Mouse (Mus musculus): Measurements from ENCODE around the gene Pnmt. TPM values are rescaled to one million over a fixed set of nuclear protein-coding genes. Genes with fewer than 3 reads are reported as not detected.

Gene Pnmt
- polyA plus RNA-seq, 1 experiment from 2014 or later: 3.5 TPM

- H3K27ac ChIP-seq: no peak overlapping the region
- WGBS: 42% methylated on average over 14 of the region's 14 CpGs
- no peak overlapping the region for H3K9ac ChIP-seq (ENCODE audit: low read depth, low read length)
- H3K4me2 ChIP-seq (ENCODE audit: low read length): no peak overlapping the region
- no peaks in the 10 kb centered on the region for H3K36me3 ChIP-seq (ENCODE audit: insufficient read depth, low read length)
- peaks cover 10% of the 10 kb centered on the region; the same call in 1 of the 2 replicates for H3K4me1 ChIP-seq (replicated peaks; ENCODE audit: insufficient read depth, low read length)
- H3K27me3 ChIP-seq (ENCODE audit: insufficient read depth, low read length): peaks cover 14% of the 10 kb centered on the region
- no peaks in the 10 kb centered on the region for H3K9me3 ChIP-seq (replicated peaks; ENCODE audit: low read length)
- DNase-seq (ENCODE audit: low spot score): no peak
- no peak for TF ChIP-seq CTCF (IDR thresholded peaks at IDR 0.05; ENCODE audit: low read depth)
- no peak for ATAC-seq (replicated peaks; ENCODE audit: low FRiP score, low read depth)
- H3K4me3 ChIP-seq (replicated peaks; ENCODE audit: low read depth, low read length): no peak overlapping the region
Observed at GRCm38 (mm10) chr11:98387056-98387577, 867 bp downstream of the Pnmt start.

- WGBS: 46% methylated on average over 10 of the region's 10 CpGs
- no peak overlapping the region for H3K27ac ChIP-seq
- no peak overlapping the region for H3K9ac ChIP-seq (ENCODE audit: low read depth, low read length)
- no peak overlapping the region for H3K4me3 ChIP-seq (replicated peaks; ENCODE audit: low read depth, low read length)
- no peaks in the 10 kb centered on the region for H3K36me3 ChIP-seq (ENCODE audit: insufficient read depth, low read length)
- peaks cover 14% of the 10 kb centered on the region for H3K27me3 ChIP-seq (ENCODE audit: insufficient read depth, low read length)
- no peak for TF ChIP-seq CTCF (IDR thresholded peaks at IDR 0.05; ENCODE audit: low read depth)
- no peaks in the 10 kb centered on the region for H3K9me3 ChIP-seq (replicated peaks; ENCODE audit: low read length)
- no peak for DNase-seq (ENCODE audit: low spot score)
- no peak for ATAC-seq (replicated peaks; ENCODE audit: low FRiP score, low read depth)
- peaks cover 17% of the 10 kb centered on the region; the same call in 1 of the 2 replicates for H3K4me1 ChIP-seq (replicated peaks; ENCODE audit: insufficient read depth, low read length)
- H3K4me2 ChIP-seq (ENCODE audit: low read length): no peak overlapping the region
Observed at GRCm38 (mm10) chr11:98388282-98388681, 2.0 kb downstream of the Pnmt start.

- Histone ChIP-seq H3K27ac (no peak overlapping the region), H3K4me3 (replicated peaks; ENCODE audit: low read depth, low read length) (no peak overlapping the region), H3K9me3 (replicated peaks; ENCODE audit: low read length) (no peaks in the 10 kb centered on the region), H3K4me1 (replicated peaks; ENCODE audit: insufficient read depth, low read length) (peaks cover 27% of the 10 kb centered on the region), H3K27me3 (ENCODE audit: insufficient read depth, low read length) (peaks cover 14% of the 10 kb centered on the region), H3K36me3 (ENCODE audit: insufficient read depth, low read length) (no peaks in the 10 kb centered on the region), H3K9ac (ENCODE audit: low read depth, low read length) (0 out of 2 replicates have a peak overlapping the region, but pooled peaks have one; percentile 27), H3K4me2 (ENCODE audit: low read length) (no peak overlapping the region)
- DNase-seq (ENCODE audit: low spot score) (peak; percentile 81), ATAC-seq (replicated peaks; ENCODE audit: low FRiP score, low read depth) (no peak)
- WGBS: 26% methylated on average over 9 of the region's 9 CpGs
- peak; percentile 77 for TF ChIP-seq CTCF (IDR thresholded peaks at IDR 0.05; ENCODE audit: low read depth)
Observed at GRCm38 (mm10) chr11:98389221-98389780, 3.1 kb downstream of the Pnmt start.

DNA sequence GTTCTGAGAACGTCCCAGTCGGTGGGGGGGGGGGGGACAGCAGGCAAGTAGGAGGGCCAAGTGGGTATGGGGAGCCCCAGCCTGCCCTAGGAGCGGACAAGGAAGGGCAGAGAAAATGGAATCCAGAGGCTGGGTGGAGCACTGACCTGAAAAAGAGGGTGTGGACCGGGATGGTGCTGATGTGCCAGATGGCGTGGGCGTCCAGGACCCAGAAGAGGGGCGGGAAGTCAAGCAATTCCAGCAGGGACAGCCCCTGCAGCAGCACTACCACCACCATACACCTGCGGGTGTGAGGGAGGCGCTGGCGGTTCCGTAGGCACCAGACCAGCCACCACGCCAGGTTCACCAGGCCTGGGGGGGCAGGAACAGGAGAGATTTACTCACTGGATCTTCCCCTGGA, 3.9 kb downstream of the Pnmt start:
- H3K9ac ChIP-seq (ENCODE audit: low read depth, low read length): no peak overlapping the region
- no peaks in the 10 kb centered on the region for H3K9me3 ChIP-seq (replicated peaks; ENCODE audit: low read length)
- H3K4me3 ChIP-seq (replicated peaks; ENCODE audit: low read depth, low read length): no peak overlapping the region
- H3K4me1 ChIP-seq (replicated peaks; ENCODE audit: insufficient read depth, low read length): peaks cover 36% of the 10 kb centered on the region
- ATAC-seq (replicated peaks; ENCODE audit: low FRiP score, low read depth) (no peak), DNase-seq (ENCODE audit: low spot score) (no peak)
- TF ChIP-seq CTCF (IDR thresholded peaks at IDR 0.05; ENCODE audit: low read depth): no peak
- H3K27me3 ChIP-seq (ENCODE audit: insufficient read depth, low read length): peaks cover 14% of the 10 kb centered on the region
- H3K27ac ChIP-seq: no peak overlapping the region
- no peaks in the 10 kb centered on the region for H3K36me3 ChIP-seq (ENCODE audit: insufficient read depth, low read length)
- 68% methylated on average over 12 of the region's 12 CpGs for WGBS
- no peak overlapping the region for H3K4me2 ChIP-seq (ENCODE audit: low read length)

DNA sequence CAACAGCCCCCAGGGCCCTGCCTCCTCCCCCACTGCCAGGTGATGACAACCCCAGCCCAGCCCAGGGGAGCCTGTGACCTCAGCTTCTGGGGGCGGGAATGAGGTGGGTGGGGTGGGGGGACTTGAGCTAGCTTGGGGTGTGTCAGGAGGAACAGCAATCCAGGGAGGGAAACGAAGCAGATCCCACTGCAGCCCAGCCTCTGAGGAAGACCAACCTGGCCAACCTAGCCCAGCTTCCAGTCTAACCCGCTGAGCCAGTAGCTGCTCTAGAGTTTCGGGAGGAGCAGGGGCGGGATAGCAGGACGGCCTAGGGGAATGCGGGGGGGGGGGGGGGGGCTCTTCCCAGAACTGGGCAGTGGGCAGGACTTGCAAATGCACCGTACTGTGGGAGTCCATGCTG, 5.8 kb downstream of the Pnmt start:
- Histone ChIP-seq H3K4me2 (ENCODE audit: low read length) (no peak overlapping the region), H3K27ac (peak overlapping the region; percentile 47), H3K27me3 (ENCODE audit: insufficient read depth, low read length) (peaks cover 10% of the 10 kb centered on the region), H3K9me3 (replicated peaks; ENCODE audit: low read length) (no peaks in the 10 kb centered on the region), H3K4me3 (replicated peaks; ENCODE audit: low read depth, low read length) (no peak overlapping the region), H3K9ac (ENCODE audit: low read depth, low read length) (no peak overlapping the region), H3K4me1 (replicated peaks; ENCODE audit: insufficient read depth, low read length) (peaks cover 36% of the 10 kb centered on the region), H3K36me3 (ENCODE audit: insufficient read depth, low read length) (no peaks in the 10 kb centered on the region)
- DNase-seq (ENCODE audit: low spot score) (peak; percentile 44), ATAC-seq (replicated peaks; ENCODE audit: low FRiP score, low read depth) (no peak)
- WGBS: 4% methylated on average over 8 of the region's 8 CpGs
- no peak for TF ChIP-seq CTCF (IDR thresholded peaks at IDR 0.05; ENCODE audit: low read depth)

DNA sequence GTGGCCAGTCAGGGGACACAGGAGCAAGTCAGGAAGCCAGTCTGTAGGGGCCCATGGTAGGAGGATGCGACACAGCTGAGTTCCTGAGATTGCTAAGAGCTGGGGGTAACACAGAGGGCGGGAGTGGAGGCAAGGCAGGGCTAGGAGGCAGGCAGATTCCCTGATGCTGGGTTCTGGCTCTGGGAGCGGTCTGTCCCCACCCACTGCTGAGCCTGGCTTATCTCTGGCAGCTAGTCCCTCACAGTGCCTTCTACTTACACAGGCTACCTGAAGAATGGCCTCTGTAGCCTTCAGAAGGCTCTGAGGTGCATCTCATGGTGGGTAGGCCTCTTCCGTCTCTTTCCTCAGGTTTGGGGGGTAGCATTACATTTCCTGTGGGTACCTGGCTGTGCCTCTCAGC, 6.4 kb downstream of the Pnmt start:
- H3K9ac ChIP-seq (ENCODE audit: low read depth, low read length): 0 out of 2 replicates have a peak overlapping the region, but pooled peaks have one; percentile 1

More for the DNA sequence above, 6.4 kb downstream of the Pnmt start:
- H3K9me3 ChIP-seq (replicated peaks; ENCODE audit: low read length): no peaks in the 10 kb centered on the region
- peaks cover 36% of the 10 kb centered on the region for H3K4me1 ChIP-seq (replicated peaks; ENCODE audit: insufficient read depth, low read length)
- H3K4me3 ChIP-seq (replicated peaks; ENCODE audit: low read depth, low read length): no peak overlapping the region
- H3K27ac ChIP-seq: peak overlapping the region; percentile 47
- WGBS: 57% methylated on average over 4 of the region's 4 CpGs
- H3K4me2 ChIP-seq (ENCODE audit: low read length): no peak overlapping the region
- ATAC-seq (replicated peaks; ENCODE audit: low FRiP score, low read depth): no peak
- no peaks in the 10 kb centered on the region for H3K36me3 ChIP-seq (ENCODE audit: insufficient read depth, low read length)
- peaks cover 4% of the 10 kb centered on the region for H3K27me3 ChIP-seq (ENCODE audit: insufficient read depth, low read length)
- DNase-seq (ENCODE audit: low spot score): no peak
- no peak for TF ChIP-seq CTCF (IDR thresholded peaks at IDR 0.05; ENCODE audit: low read depth)

Measured in kidney, postnatal 0 days (tissue).